Mouse (Mus musculus) intestine, embryonic 16.5 days (tissue): ENCODE results near the gene Ncln. TPM values are rescaled to one million over a fixed set of nuclear protein-coding genes. Genes with fewer than 3 reads are reported as not detected.
"Not testable (repeated sequence)": the region's sequence is repeated elsewhere in the genome, so short reads cannot be mapped to it uniquely, and the experiment has no call there.

Experiments
- ATAC-seq: fragments of 200-750 bp; cut with Nextera tagmentation; 2 replicates; pipeline ENCODE4 v1.8.0; 2017; ENCODE audit warnings: moderate TSS enrichment, moderate library complexity
- H3K27ac ChIP-seq: fragments of 300-500 bp; sonication (generic); 2 replicates; pipeline ENCODE4 v1.5.1; 2014; ENCODE audit warnings: mild to moderate bottlenecking, low read length
- H3K27me3 ChIP-seq: fragments of 300-500 bp; sonication (generic); replicated peaks from 2 replicates; pipeline ENCODE4 v1.6.1; 2014; ENCODE audit warnings: low read length, control low read depth, mixed read lengths; ENCODE audit not compliant: control insufficient read depth, insufficient read depth
- H3K36me3 ChIP-seq: fragments of 300-500 bp; sonication (generic); 2 replicates; pipeline ENCODE4 v1.6.1; 2014; ENCODE audit warnings: low read length, control low read depth; ENCODE audit not compliant: control insufficient read depth, insufficient read depth
- H3K4me1 ChIP-seq: fragments of 300-500 bp; sonication (generic); 2 replicates; pipeline ENCODE4 v1.6.1; 2014; ENCODE audit warnings: low read length, control low read depth, mixed read lengths; ENCODE audit not compliant: control insufficient read depth, insufficient read depth
- H3K4me2 ChIP-seq: fragments of 300-500 bp; sonication (generic); 2 replicates; pipeline ENCODE4 v1.6.1; 2014; ENCODE audit warnings: low read depth, low read length, control low read depth
- H3K4me3 ChIP-seq: fragments of 300-500 bp; sonication (generic); 2 replicates; pipeline ENCODE4 v1.5.1; 2014; ENCODE audit warnings: mild to moderate bottlenecking, low read length
- H3K9ac ChIP-seq: fragments of 300-500 bp; sonication (generic); 2 replicates; pipeline ENCODE4 v1.6.1; 2014; ENCODE audit warnings: low read depth, low read length
- H3K9me3 ChIP-seq: fragments of 300-500 bp; sonication (generic); 2 replicates; pipeline ENCODE4 v1.6.1; 2016; ENCODE audit warnings: low read length, control low read depth; ENCODE audit not compliant: control insufficient read depth
- WGBS: fragments of 180-500 bp; shearing (Covaris S2); extraction: QIAGEN DNeasy Blood & Tissue Kit; methylation state at CpG from one replicate; pipeline ENCODE4 v1.1.7; 2014; 5-methylcytosine and 5-hydroxymethylcytosine counted together
- microRNA-seq: library from miRNA; unstranded; fragments of <30 nt; microRNA quantifications from one replicate; pipeline ENCODE4, GENCODE M21; 2016
- polyA plus RNA-seq: library from polyadenylated mRNA; unstranded; fragments of >200 nt; fragmentation: Nextera tagmentation; extraction: Ambion mirVana; gene quantifications from 2 replicates; pipeline ENCODE4 v1.2.1, GENCODE M21; 2015

The Ncln gene
- polyA plus RNA-seq, 1 experiment from 2014 or later, result 126 TPM

GRCm38 (mm10) chr10:81452237-81452946 is 43.8 kb downstream of the Ncln start:
- Histone ChIP-seq H3K4me3 (no peak overlapping the region), H3K4me1 (0 out of 2 replicates have a peak, but pooled peaks cover 2% of the 10 kb centered on the region), H3K4me2 (no peak overlapping the region), H3K27ac (no peak overlapping the region), H3K27me3 (peaks cover 58% of the 10 kb centered on the region), H3K9me3 (no peaks in the 10 kb centered on the region), H3K36me3 (no peaks in the 10 kb centered on the region), H3K9ac (0 out of 2 replicates have a peak overlapping the region, but pooled peaks have one; percentile 37)
- 9% methylated on average over 36 of the region's 36 CpGs for WGBS
- ATAC-seq, result no peak

- 58% methylated on average over 6 of the region's 6 CpGs for WGBS
- H3K36me3 ChIP-seq, result no peaks in the 10 kb centered on the region
- H3K4me2 ChIP-seq, result no peak overlapping the region
- ATAC-seq, result no peak
- H3K9me3 ChIP-seq, result no peaks in the 10 kb centered on the region
- 0 out of 2 replicates have a peak, but pooled peaks cover 2% of the 10 kb centered on the region for H3K4me1 ChIP-seq
- H3K27ac ChIP-seq, result no peak overlapping the region
- peaks cover 49% of the 10 kb centered on the region for H3K27me3 ChIP-seq
- no peak overlapping the region for H3K4me3 ChIP-seq
- H3K9ac ChIP-seq, result no peak overlapping the region
Observed at GRCm38 (mm10) chr10:81451365-81451745, 44.8 kb downstream of the Ncln start.

GRCm38 (mm10) chr10:81450641-81451364 is 45.4 kb downstream of the Ncln start:
- WGBS, result 57% methylated on average over 9 of the region's 9 CpGs
- ATAC-seq, result 0 out of 2 replicates have a peak, but pooled peaks have one; percentile 14
- no peak overlapping the region for H3K4me2 ChIP-seq
- H3K9ac ChIP-seq, result no peak overlapping the region
- H3K4me1 ChIP-seq, result 0 out of 2 replicates have a peak, but pooled peaks cover 2% of the 10 kb centered on the region
- no peak overlapping the region for H3K4me3 ChIP-seq
- H3K27ac ChIP-seq, result no peak overlapping the region
- H3K36me3 ChIP-seq, result no peaks in the 10 kb centered on the region
- no peaks in the 10 kb centered on the region for H3K9me3 ChIP-seq
- peaks cover 49% of the 10 kb centered on the region for H3K27me3 ChIP-seq

- WGBS, result 1% methylated on average over 7 of the region's 7 CpGs
- no peak overlapping the region for H3K9ac ChIP-seq
- H3K4me3 ChIP-seq, result no peak overlapping the region
- H3K36me3 ChIP-seq, result no peaks in the 10 kb centered on the region
- H3K9me3 ChIP-seq, result no peaks in the 10 kb centered on the region
- H3K4me1 ChIP-seq, result 0 out of 2 replicates have a peak, but pooled peaks cover 2% of the 10 kb centered on the region
- ATAC-seq, result peak; percentile 85
- H3K27ac ChIP-seq, result no peak overlapping the region
- peaks cover 49% of the 10 kb centered on the region for H3K27me3 ChIP-seq
- H3K4me2 ChIP-seq, result no peak overlapping the region
Observed at GRCm38 (mm10) chr10:81450140-81450539, 46.1 kb downstream of the Ncln start.

- not testable (repeated sequence) for ATAC-seq, H3K4me1 ChIP-seq, H3K9me3 ChIP-seq, H3K4me3 ChIP-seq, H3K27me3 ChIP-seq, H3K9ac ChIP-seq, H3K36me3 ChIP-seq, H3K4me2 ChIP-seq, H3K27ac ChIP-seq
- 35% methylated on average over 2 of the region's 2 CpGs for WGBS
Observed at GRCm38 (mm10) chr10:81445516-81445915, 50.7 kb downstream of the Ncln start.

- Histone ChIP-seq H3K9ac (no peak overlapping the region), H3K27me3 (no peaks in the 10 kb centered on the region), H3K4me3 (no peak overlapping the region), H3K27ac (no peak overlapping the region), H3K4me1 (no peaks in the 10 kb centered on the region), H3K9me3 (no peaks in the 10 kb centered on the region), H3K4me2 (no peak overlapping the region), H3K36me3 (no peaks in the 10 kb centered on the region)
- ATAC-seq, result no peak
Observed at GRCm38 (mm10) chr10:81441019-81441418, 55.2 kb downstream of the Ncln start.

Small RNA genes lying within 50 kb of the gene (microRNA-seq; reads per million reads assigned to microRNA genes)
- gene Gm25595, result not detected

Other genes starting within 250 kb of the Ncln start
- 2.0 and 2.3 TPM in 2 replicates for gene Matk, start 243.5 kb downstream of the Ncln start, polyA plus RNA-seq
- gene Mrpl54, start 229.5 kb downstream of the Ncln start, polyA plus RNA-seq, result 240 and 249 TPM in 2 replicates
- gene Apba3, start 229.4 kb downstream of the Ncln start, polyA plus RNA-seq, result 72.2 and 83.1 TPM in 2 replicates
- gene Tjp3, start 204.8 kb downstream of the Ncln start, polyA plus RNA-seq, result 53.2 and 56.6 TPM in 2 replicates
- gene Pip5k1c, start 203.4 kb downstream of the Ncln start, polyA plus RNA-seq, result 35.4 and 40.5 TPM in 2 replicates
- 28.7 and 29.0 TPM in 2 replicates for gene Cactin, start 175.3 kb downstream of the Ncln start, polyA plus RNA-seq
- gene Tbxa2r, start 167.7 kb downstream of the Ncln start, polyA plus RNA-seq, result 21.2 and 21.3 TPM in 2 replicates
- gene Gipc3, start 153.1 kb downstream of the Ncln start, polyA plus RNA-seq, result 0.06 and 0.12 TPM in 2 replicates
- 69.0 and 71.4 TPM in 2 replicates for gene Hmg20b, start 145.9 kb downstream of the Ncln start, polyA plus RNA-seq
- gene Mfsd12, start 138.9 kb downstream of the Ncln start, polyA plus RNA-seq, result 21.6 and 32.4 TPM in 2 replicates
- 1.4 and 2.7 TPM in 2 replicates for gene 4930404N11Rik, start 130.6 kb downstream of the Ncln start, polyA plus RNA-seq
- gene Fzr1, start 117.9 kb downstream of the Ncln start, polyA plus RNA-seq, result 73.2 and 78.7 TPM in 2 replicates
- gene Dohh, start 112.0 kb downstream of the Ncln start, polyA plus RNA-seq, result 102 and 109 TPM in 2 replicates
- 2.9 and 3.7 TPM in 2 replicates for gene Gm48551, start 111.9 kb downstream of the Ncln start, polyA plus RNA-seq
- gene Gm48552, start 107.4 kb downstream of the Ncln start, polyA plus RNA-seq, result 0.55 and 1.8 TPM in 2 replicates
- 426 and 504 TPM in 2 replicates for gene Smim24, start 103.3 kb downstream of the Ncln start, polyA plus RNA-seq
- 49.8 and 55.8 TPM in 2 replicates for gene Nfic, start 40.8 kb downstream of the Ncln start, polyA plus RNA-seq
- 1.4 and 1.5 TPM in 2 replicates for gene Celf5, start 13.7 kb downstream of the Ncln start, polyA plus RNA-seq
- gene S1pr4, start 3.7 kb upstream of the Ncln start, polyA plus RNA-seq, result 0.86 and 0.99 TPM in 2 replicates
- gene Gna15, start 27.8 kb upstream of the Ncln start, polyA plus RNA-seq, result 1.1 and 1.5 TPM in 2 replicates
- 296 and 339 TPM in 2 replicates for gene Gna11, start 48.8 kb upstream of the Ncln start, polyA plus RNA-seq
- gene Aes, start 63.1 kb upstream of the Ncln start, polyA plus RNA-seq, result 473 and 518 TPM in 2 replicates
- gene Tle2, start 78.2 kb upstream of the Ncln start, polyA plus RNA-seq, result 12.6 and 13.6 TPM in 2 replicates
- gene Tle6, start 104.7 kb upstream of the Ncln start, polyA plus RNA-seq, result 21.0 and 22.7 TPM in 2 replicates
- 0.61 and 1.2 TPM in 2 replicates for gene BC025920, start 109.9 kb upstream of the Ncln start, polyA plus RNA-seq
- gene Sirt6, start 131.4 kb upstream of the Ncln start, polyA plus RNA-seq, result 29.3 and 29.5 TPM in 2 replicates
- 8.2 and 8.7 TPM in 2 replicates for gene Ankrd24, start 132.1 kb upstream of the Ncln start, polyA plus RNA-seq
- 3.3 and 3.6 TPM in 2 replicates for gene Gm10778, start 152.7 kb upstream of the Ncln start, polyA plus RNA-seq
- 9.6 and 11.3 TPM in 2 replicates for gene Zfp433, start 208.4 kb upstream of the Ncln start, polyA plus RNA-seq